Mouse (Mus musculus): ENCODE results near the gene Lcp1. TPM values are rescaled to one million over a fixed set of nuclear protein-coding genes. Genes with fewer than 3 reads are reported as not detected.
A peak's percentile ranks its signal among the peaks of the same experiment; 100 is the strongest.

Lcp1 gene
- 62.6 and 72.9 TPM in 2 replicates for polyA plus RNA-seq (2012; rRNA removed)

GRCm38 (mm10) chr14:75130501-75131318 is at the start of gene Lcp1, which contains the start of gene Lrrc63:
Gene Lcp1, plus strand, starts transcription at chr14:75131101.
Gene Lrrc63, minus strand, starts transcription at chr14:75130881.
- no peaks in the 10 kb centered on the region; the same call in 1 of the 2 replicates for H3K4me1 ChIP-seq (ENCODE audit: control insufficient read depth, insufficient read depth, insufficient read length)
- TF ChIP-seq CTCF (IDR thresholded peaks at IDR 0.05; ENCODE audit: extremely low read depth, insufficient read depth, insufficient read length, insufficient replicate concordance) (no peak), POLR2A (IDR thresholded peaks at IDR 0.05; ENCODE audit: low read depth, low read length) (peak; percentile 40; the same call in 1 of the 2 replicates)
- no peaks in the 10 kb centered on the region for H3K27me3 ChIP-seq (ENCODE audit: control insufficient read depth, insufficient read depth, low read length)
- peak within 1 kb of the TSS; percentile 48 for H3K27ac ChIP-seq (ENCODE audit: insufficient read depth, low read length)
- no peaks in the 10 kb centered on the region for H3K36me3 ChIP-seq (ENCODE audit: control insufficient read depth, insufficient read depth, low read length)
- DNase-seq (ENCODE audit: low read depth in 1 of 2, low spot score in 2 of 2) = peak; percentile 53 to 72
- WGBS = 1% methylated on average over 42 of the region's 42 CpGs
- H3K4me3 ChIP-seq (ENCODE audit: extremely low read depth, insufficient read depth, insufficient read length) = peak within 1 kb of the TSS; percentile 83

- Histone ChIP-seq H3K36me3 (ENCODE audit: control insufficient read depth, insufficient read depth, low read length) (no peaks in the 10 kb centered on the region), H3K4me1 (ENCODE audit: control insufficient read depth, insufficient read depth, insufficient read length) (no peaks in the 10 kb centered on the region), H3K27me3 (ENCODE audit: control insufficient read depth, insufficient read depth, low read length) (no peaks in the 10 kb centered on the region), H3K4me3 (ENCODE audit: extremely low read depth, insufficient read depth, insufficient read length) (no peak overlapping the region), H3K27ac (ENCODE audit: insufficient read depth, low read length) (no peak overlapping the region)
- 67% methylated on average over 5 of the region's 5 CpGs for WGBS
- DNase-seq (ENCODE audit: low read depth in 1 of 2, low spot score in 2 of 2) = no peak
- TF ChIP-seq POLR2A (IDR thresholded peaks at IDR 0.05; ENCODE audit: low read depth, low read length) (no peak), CTCF (IDR thresholded peaks at IDR 0.05; ENCODE audit: extremely low read depth, insufficient read depth, insufficient read length, insufficient replicate concordance) (no peak)
Observed at GRCm38 (mm10) chr14:75102956-75103355, 27.9 kb upstream of the Lcp1 start.

- H3K27ac ChIP-seq (ENCODE audit: insufficient read depth, low read length) = no peak overlapping the region
- no peaks in the 10 kb centered on the region for H3K4me1 ChIP-seq (ENCODE audit: control insufficient read depth, insufficient read depth, insufficient read length)
- 71% methylated on average over 8 of the region's 8 CpGs for WGBS
- no peak for TF ChIP-seq POLR2A (IDR thresholded peaks at IDR 0.05; ENCODE audit: low read depth, low read length)
- no peak for TF ChIP-seq CTCF (IDR thresholded peaks at IDR 0.05; ENCODE audit: extremely low read depth, insufficient read depth, insufficient read length, insufficient replicate concordance)
- no peak for DNase-seq (ENCODE audit: low read depth in 1 of 2, low spot score in 2 of 2)
- no peak overlapping the region for H3K4me3 ChIP-seq (ENCODE audit: extremely low read depth, insufficient read depth, insufficient read length)
- no peaks in the 10 kb centered on the region for H3K27me3 ChIP-seq (ENCODE audit: control insufficient read depth, insufficient read depth, low read length)
- H3K36me3 ChIP-seq (ENCODE audit: control insufficient read depth, insufficient read depth, low read length) = no peaks in the 10 kb centered on the region
Observed at GRCm38 (mm10) chr14:75121658-75122057, 9.2 kb upstream of the Lcp1 start.

GRCm38 (mm10) chr14:75131324-75131935 is 529 bp downstream of the Lcp1 start:
- no peaks in the 10 kb centered on the region for H3K36me3 ChIP-seq (ENCODE audit: control insufficient read depth, insufficient read depth, low read length)
- H3K4me1 ChIP-seq (ENCODE audit: control insufficient read depth, insufficient read depth, insufficient read length) = peaks cover 2% of the 10 kb centered on the region
- WGBS = 4% methylated on average over 12 of the region's 12 CpGs
- H3K27ac ChIP-seq (ENCODE audit: insufficient read depth, low read length) = peak overlapping the region; percentile 17; the same call in 1 of the 2 replicates
- H3K4me3 ChIP-seq (ENCODE audit: extremely low read depth, insufficient read depth, insufficient read length) = peak overlapping the region; percentile 61
- DNase-seq (ENCODE audit: low read depth in 1 of 2, low spot score in 2 of 2) = no peak
- TF ChIP-seq CTCF (IDR thresholded peaks at IDR 0.05; ENCODE audit: extremely low read depth, insufficient read depth, insufficient read length, insufficient replicate concordance) = no peak
- no peaks in the 10 kb centered on the region for H3K27me3 ChIP-seq (ENCODE audit: control insufficient read depth, insufficient read depth, low read length)

GRCm38 (mm10) chr14:75136119-75136966 is 5.4 kb downstream of the Lcp1 start:
- 21% methylated on average over 25 of the region's 25 CpGs for WGBS
- H3K27me3 ChIP-seq (ENCODE audit: control insufficient read depth, insufficient read depth, low read length) = no peaks in the 10 kb centered on the region
- 0 out of 2 replicates have a peak overlapping the region, but pooled peaks have one; percentile 1 for H3K27ac ChIP-seq (ENCODE audit: insufficient read depth, low read length)
- peaks cover 5% of the 10 kb centered on the region for H3K4me1 ChIP-seq (ENCODE audit: control insufficient read depth, insufficient read depth, insufficient read length)
- DNase-seq (ENCODE audit: low read depth in 1 of 2, low spot score in 2 of 2) = peak; percentile 12 to 17
- TF ChIP-seq CTCF (IDR thresholded peaks at IDR 0.05; ENCODE audit: extremely low read depth, insufficient read depth, insufficient read length, insufficient replicate concordance) (no peak), POLR2A (IDR thresholded peaks at IDR 0.05; ENCODE audit: low read depth, low read length) (no peak)
- H3K36me3 ChIP-seq (ENCODE audit: control insufficient read depth, insufficient read depth, low read length) = no peaks in the 10 kb centered on the region
- peak overlapping the region; percentile 19; the same call in 1 of the 2 replicates for H3K4me3 ChIP-seq (ENCODE audit: extremely low read depth, insufficient read depth, insufficient read length)

GRCm38 (mm10) chr14:75138503-75138902 is 7.6 kb downstream of the Lcp1 start:
- H3K36me3 ChIP-seq (ENCODE audit: control insufficient read depth, insufficient read depth, low read length) = no peaks in the 10 kb centered on the region
- WGBS = 84% methylated on average over 10 of the region's 10 CpGs
- TF ChIP-seq POLR2A (IDR thresholded peaks at IDR 0.05; ENCODE audit: low read depth, low read length) (no peak), CTCF (IDR thresholded peaks at IDR 0.05; ENCODE audit: extremely low read depth, insufficient read depth, insufficient read length, insufficient replicate concordance) (no peak)
- H3K27ac ChIP-seq (ENCODE audit: insufficient read depth, low read length) = peak overlapping the region; percentile 52; the same call in 1 of the 2 replicates
- H3K4me3 ChIP-seq (ENCODE audit: extremely low read depth, insufficient read depth, insufficient read length) = no peak overlapping the region
- H3K27me3 ChIP-seq (ENCODE audit: control insufficient read depth, insufficient read depth, low read length) = no peaks in the 10 kb centered on the region
- peaks cover 5% of the 10 kb centered on the region; the same call in 1 of the 2 replicates for H3K4me1 ChIP-seq (ENCODE audit: control insufficient read depth, insufficient read depth, insufficient read length)
- DNase-seq (ENCODE audit: low read depth in 1 of 2, low spot score in 2 of 2) = no peak
